Mouse (Mus musculus) neural tube, embryonic 14.5 days (tissue): Measurements from ENCODE around the gene Elp5. TPM values are rescaled to one million over a fixed set of nuclear protein-coding genes. Genes with fewer than 3 reads are reported as not detected.

Experiments
- ATAC-seq: fragments of 200-750 bp; cut with Nextera tagmentation; 2 replicates; pipeline ENCODE4 v1.8.0; 2017; ENCODE audit warnings: low read depth, mild to moderate bottlenecking, moderate TSS enrichment, moderate library complexity
- H3K27ac ChIP-seq: fragments of 300-500 bp; sonication (generic); 2 replicates; pipeline ENCODE4 v1.5.1; 2014; ENCODE audit warnings: low read depth, mild to moderate bottlenecking, control low read depth, low read length, moderate library complexity, mixed read lengths
- H3K27me3 ChIP-seq: fragments of 300-500 bp; sonication (generic); 2 replicates; pipeline ENCODE4 v1.6.1; 2014; ENCODE audit warnings: low read length; ENCODE audit not compliant: control insufficient read depth, insufficient read depth
- H3K36me3 ChIP-seq: fragments of 300-500 bp; sonication (generic); 2 replicates; pipeline ENCODE4 v1.6.1; 2014; ENCODE audit warnings: low read length, mixed read lengths; ENCODE audit not compliant: control insufficient read depth, insufficient read depth
- H3K4me1 ChIP-seq: fragments of 300-500 bp; sonication (generic); 2 replicates; pipeline ENCODE4 v1.6.1; 2014; ENCODE audit warnings: low read length; ENCODE audit not compliant: control insufficient read depth, insufficient read depth
- H3K4me2 ChIP-seq: fragments of 300-500 bp; sonication (generic); 2 replicates; pipeline ENCODE4 v1.6.1; 2014; ENCODE audit warnings: mild to moderate bottlenecking, low read depth, low read length, control low read depth
- H3K4me3 ChIP-seq: fragments of 300-500 bp; sonication (generic); 2 replicates; pipeline ENCODE4 v1.5.1; 2014; ENCODE audit warnings: low read depth, low read length, control low read depth, mixed read lengths
- H3K9ac ChIP-seq: fragments of 300-500 bp; sonication (generic); replicated peaks from 2 replicates; pipeline ENCODE4 v1.6.1; 2014; ENCODE audit warnings: low read depth, mild to moderate bottlenecking, control low read depth, low read length, mixed read lengths
- H3K9me3 ChIP-seq: fragments of 300-500 bp; sonication (generic); 2 replicates; pipeline ENCODE4 v1.6.1; 2016; ENCODE audit warnings: low read length; ENCODE audit not compliant: control insufficient read depth
- WGBS: fragments of 180-500 bp; shearing (Covaris S2); extraction: QIAGEN DNeasy Blood & Tissue Kit; methylation state at CpG from one replicate; pipeline ENCODE4 v1.1.7; 2014; 5-methylcytosine and 5-hydroxymethylcytosine counted together
- polyA plus RNA-seq: library from polyadenylated mRNA; unstranded; fragments of >200 nt; fragmentation: Nextera tagmentation; extraction: Ambion mirVana; gene quantifications from 2 replicates; pipeline ENCODE4 v1.2.1, GENCODE M21; 2014

Gene Elp5
- polyA plus RNA-seq, 1 experiment from 2014 or later, result 175 TPM

DNA sequence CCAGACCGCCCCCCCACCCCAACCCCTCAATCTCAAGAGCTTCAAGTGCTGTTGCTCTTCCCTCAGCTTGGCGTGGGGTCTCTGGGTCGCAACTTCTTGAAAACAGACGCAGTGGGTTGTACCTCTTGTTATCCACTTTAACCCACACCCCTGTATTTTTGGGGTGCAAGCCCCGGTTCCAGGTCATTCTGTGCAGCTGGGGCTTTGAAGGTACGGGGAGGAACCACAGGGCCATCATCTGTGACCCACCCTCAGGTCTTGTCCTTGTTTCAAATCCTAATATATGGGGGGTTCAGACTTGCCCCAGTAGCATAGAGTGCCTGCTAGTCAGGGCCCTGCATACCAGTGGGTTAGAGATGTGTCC is 41.8 kb upstream of the Elp5 start:
- no peak for ATAC-seq
- peak overlapping the region; percentile 39; the same call in 1 of the 2 replicates for H3K27ac ChIP-seq
- peak overlapping the region; percentile 32 for H3K4me3 ChIP-seq
- H3K9ac ChIP-seq, result peak overlapping the region; percentile 42
- H3K27me3 ChIP-seq, result no peaks in the 10 kb centered on the region
- WGBS, result 15% methylated on average over 6 of the region's 6 CpGs
- H3K36me3 ChIP-seq, result no peaks in the 10 kb centered on the region
- H3K4me1 ChIP-seq, result peaks cover 69% of the 10 kb centered on the region
- H3K9me3 ChIP-seq, result no peaks in the 10 kb centered on the region
- H3K4me2 ChIP-seq, result peak overlapping the region; percentile 72

DNA sequence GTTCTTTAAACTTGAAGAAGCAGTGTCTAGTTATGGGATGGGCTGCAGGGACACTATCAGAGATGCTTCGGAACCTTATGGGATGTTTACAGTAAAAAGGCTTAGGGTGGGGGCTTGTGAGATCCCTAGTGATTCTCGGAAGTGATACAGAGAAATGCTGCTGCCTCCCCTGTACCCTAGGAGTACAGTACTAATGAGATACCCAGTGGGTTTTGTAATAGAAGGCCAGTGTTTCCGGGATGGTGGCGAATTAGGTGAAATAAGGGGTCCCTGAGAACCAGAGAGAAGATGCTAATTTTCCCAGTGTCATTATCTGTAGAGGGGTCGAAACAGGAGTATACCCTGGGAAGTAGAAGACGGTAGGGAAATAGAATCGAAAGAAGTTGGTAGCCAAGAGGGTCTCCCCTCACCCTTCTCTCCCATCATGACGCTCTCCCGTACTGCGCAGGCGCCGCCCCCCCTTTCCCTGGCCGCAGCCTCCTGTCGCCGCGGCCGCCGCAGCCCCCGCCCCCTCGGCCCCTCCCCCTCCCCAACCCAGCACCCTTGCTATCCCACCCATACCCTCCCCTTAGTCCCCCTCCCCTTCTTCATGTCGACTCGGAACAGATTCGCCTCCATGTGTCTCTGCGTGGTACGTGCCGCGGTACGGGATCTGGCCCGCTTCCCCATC is 41.3 kb upstream of the Elp5 start:
- H3K4me3 ChIP-seq, result peak overlapping the region; percentile 32
- H3K9ac ChIP-seq, result peak overlapping the region; percentile 42
- 8% methylated on average over 20 of the region's 29 CpGs for WGBS
- no peaks in the 10 kb centered on the region for H3K27me3 ChIP-seq
- H3K27ac ChIP-seq, result peak overlapping the region; percentile 74
- no peak for ATAC-seq
- H3K4me2 ChIP-seq, result peak overlapping the region; percentile 72
- H3K36me3 ChIP-seq, result no peaks in the 10 kb centered on the region
- H3K9me3 ChIP-seq, result no peaks in the 10 kb centered on the region
- peaks cover 67% of the 10 kb centered on the region for H3K4me1 ChIP-seq

DNA sequence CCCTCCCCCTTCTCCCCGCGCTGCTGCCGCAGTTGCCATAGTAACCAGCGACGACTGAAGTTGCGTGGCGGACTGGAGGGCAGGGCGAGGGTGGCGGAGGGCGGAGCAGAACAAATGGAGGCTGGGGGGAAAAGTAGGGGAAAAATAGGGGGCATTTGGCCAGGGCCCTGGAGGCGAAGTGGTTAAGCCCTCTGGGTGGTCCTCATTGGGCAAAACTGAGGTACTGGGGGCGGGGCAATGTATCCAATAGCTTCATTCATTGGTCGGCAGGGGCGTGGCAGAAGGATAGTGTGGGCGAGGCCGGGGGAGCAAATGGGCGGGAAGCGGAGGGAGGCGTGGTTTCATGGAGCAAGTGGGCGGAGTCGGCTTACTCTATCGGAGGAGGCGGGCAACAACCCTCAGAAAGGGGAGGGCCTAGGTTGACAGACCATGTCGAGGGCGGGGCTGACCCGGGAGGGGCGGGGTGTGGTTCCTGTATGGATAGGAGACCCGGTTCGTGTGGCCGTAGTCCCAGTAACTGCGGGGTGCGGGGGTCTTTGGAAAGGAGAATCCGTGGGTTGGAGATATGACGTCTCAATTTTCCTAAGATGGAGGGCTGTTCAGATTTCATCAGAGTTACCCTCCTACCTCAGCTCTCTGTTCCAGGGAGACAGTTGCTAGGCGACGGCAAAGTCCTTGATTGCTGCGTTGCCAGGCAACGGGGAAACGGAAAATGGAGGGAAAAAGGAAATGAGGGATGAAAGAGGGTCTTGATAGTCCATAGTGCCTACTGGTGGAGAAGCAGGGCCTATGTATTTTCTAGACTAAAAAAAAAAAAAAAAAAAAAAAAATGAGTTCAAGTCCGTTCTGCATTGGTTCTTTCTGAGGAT is 39.2 kb upstream of the Elp5 start:
- Histone ChIP-seq H3K4me2 (peak overlapping the region; percentile 94), H3K27me3 (no peaks in the 10 kb centered on the region), H3K9ac (peak overlapping the region; percentile 44), H3K27ac (peak overlapping the region; percentile 95), H3K4me3 (peak overlapping the region; percentile 80), H3K4me1 (peaks cover 53% of the 10 kb centered on the region), H3K9me3 (no peaks in the 10 kb centered on the region), H3K36me3 (no peaks in the 10 kb centered on the region)
- ATAC-seq, result peak; percentile 69
- WGBS, result under 1% methylated on average over 38 of the region's 40 CpGs

DNA sequence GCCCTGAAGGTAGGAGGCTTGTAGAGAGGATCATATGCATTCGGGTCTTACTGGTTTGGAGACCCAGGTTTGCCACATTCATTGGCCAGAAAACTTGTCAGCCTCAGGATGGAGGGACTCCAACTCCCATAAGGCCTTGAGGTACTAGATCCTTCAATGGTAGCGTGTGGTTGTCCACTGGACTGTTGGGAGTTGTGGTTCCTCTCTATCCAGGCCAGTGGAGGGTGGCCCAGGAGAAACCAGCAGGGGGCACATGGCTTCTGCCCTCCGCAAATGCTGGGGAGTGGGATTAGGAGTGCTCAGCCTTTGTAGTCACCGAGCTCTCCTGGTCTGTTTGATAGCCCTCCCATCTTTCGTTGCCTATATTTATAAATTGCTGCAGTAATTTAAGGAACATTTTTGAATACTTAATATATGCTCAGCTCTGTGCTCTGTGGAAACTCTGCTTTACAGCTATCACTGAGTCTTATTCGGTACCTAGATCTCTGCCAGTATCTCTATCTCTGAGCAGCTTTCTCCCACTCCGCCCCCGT is 38.5 kb upstream of the Elp5 start:
- no peaks in the 10 kb centered on the region for H3K36me3 ChIP-seq
- H3K9ac ChIP-seq, result peak overlapping the region; percentile 44
- peak; percentile 78 for ATAC-seq
- H3K4me1 ChIP-seq, result peaks cover 46% of the 10 kb centered on the region
- no peaks in the 10 kb centered on the region for H3K27me3 ChIP-seq
- no peaks in the 10 kb centered on the region for H3K9me3 ChIP-seq
- peak overlapping the region; percentile 95 for H3K27ac ChIP-seq
- H3K4me2 ChIP-seq, result peak overlapping the region; percentile 94
- peak overlapping the region; percentile 80 for H3K4me3 ChIP-seq
- WGBS, result 0% methylated on average over 8 of the region's 8 CpGs

DNA sequence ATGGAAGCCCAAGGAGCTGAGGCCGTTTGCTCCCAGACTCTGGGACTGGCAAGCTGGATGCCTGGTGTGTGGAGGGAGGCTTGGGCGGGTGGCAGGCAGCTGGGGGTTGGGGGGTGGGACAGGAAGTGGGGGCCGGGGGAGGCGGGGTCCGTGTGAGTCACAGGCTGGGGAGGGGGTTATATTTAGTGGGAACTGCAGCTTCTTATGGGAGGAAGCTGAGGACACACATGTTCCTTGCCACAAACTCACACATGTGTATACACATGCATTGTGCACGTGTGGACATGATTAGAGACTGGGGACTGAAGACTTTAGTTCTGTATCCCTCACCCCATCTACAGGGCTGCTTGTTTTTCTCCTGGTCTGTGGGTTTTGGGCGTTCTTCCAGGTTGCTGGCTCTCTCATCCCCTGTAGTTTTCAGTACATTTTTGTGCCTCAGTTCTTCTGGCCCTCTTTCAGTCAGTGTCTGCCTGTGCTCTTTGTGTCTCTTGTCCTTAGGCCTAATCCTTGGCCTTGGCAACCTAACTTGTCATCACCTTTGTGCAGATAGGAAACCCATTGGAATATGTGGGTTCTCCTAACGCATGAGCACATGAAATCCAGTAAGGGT is 37.8 kb upstream of the Elp5 start:
- H3K36me3 ChIP-seq, result no peaks in the 10 kb centered on the region
- H3K4me3 ChIP-seq, result peak overlapping the region; percentile 80
- no peak for ATAC-seq
- peaks cover 43% of the 10 kb centered on the region for H3K4me1 ChIP-seq
- H3K4me2 ChIP-seq, result peak overlapping the region; percentile 94
- H3K27me3 ChIP-seq, result no peaks in the 10 kb centered on the region
- WGBS, result 18% methylated on average over 8 of the region's 8 CpGs
- H3K9ac ChIP-seq, result peak overlapping the region; percentile 83
- no peaks in the 10 kb centered on the region for H3K9me3 ChIP-seq
- peak overlapping the region; percentile 95 for H3K27ac ChIP-seq

DNA sequence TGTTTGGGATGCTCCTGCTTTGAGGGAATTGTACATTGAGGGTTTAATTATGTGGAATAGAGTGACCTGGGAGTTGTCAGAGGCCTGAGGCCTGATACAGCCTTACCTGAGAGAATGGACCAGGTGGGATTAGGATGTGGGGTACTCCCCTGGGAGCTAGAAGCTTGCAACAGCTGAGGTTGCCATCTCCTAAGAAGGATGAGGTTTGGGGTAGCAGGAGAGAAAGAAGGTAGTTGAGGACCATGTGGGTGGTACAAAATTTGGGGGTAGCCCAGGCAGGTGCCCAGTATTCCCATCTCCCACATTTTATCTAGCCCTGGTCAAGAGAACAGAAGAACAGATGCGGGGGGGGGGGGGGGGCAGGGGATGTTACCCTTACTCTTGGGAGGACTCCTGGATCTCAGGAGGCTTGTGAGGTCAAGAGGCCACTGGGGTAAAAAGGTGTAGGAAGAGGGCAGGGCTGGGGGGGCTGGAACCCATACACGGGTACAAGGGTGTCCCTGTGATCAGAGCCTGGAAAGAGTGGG is 37.2 kb upstream of the Elp5 start:
- Histone ChIP-seq H3K4me2 (peak overlapping the region; percentile 94), H3K36me3 (no peaks in the 10 kb centered on the region), H3K4me3 (peak overlapping the region; percentile 80), H3K27me3 (no peaks in the 10 kb centered on the region), H3K27ac (peak overlapping the region; percentile 95), H3K4me1 (peaks cover 44% of the 10 kb centered on the region), H3K9me3 (no peaks in the 10 kb centered on the region), H3K9ac (peak overlapping the region; percentile 83)
- no peak for ATAC-seq
- WGBS, result 16% methylated on average over 2 of the region's 2 CpGs

DNA sequence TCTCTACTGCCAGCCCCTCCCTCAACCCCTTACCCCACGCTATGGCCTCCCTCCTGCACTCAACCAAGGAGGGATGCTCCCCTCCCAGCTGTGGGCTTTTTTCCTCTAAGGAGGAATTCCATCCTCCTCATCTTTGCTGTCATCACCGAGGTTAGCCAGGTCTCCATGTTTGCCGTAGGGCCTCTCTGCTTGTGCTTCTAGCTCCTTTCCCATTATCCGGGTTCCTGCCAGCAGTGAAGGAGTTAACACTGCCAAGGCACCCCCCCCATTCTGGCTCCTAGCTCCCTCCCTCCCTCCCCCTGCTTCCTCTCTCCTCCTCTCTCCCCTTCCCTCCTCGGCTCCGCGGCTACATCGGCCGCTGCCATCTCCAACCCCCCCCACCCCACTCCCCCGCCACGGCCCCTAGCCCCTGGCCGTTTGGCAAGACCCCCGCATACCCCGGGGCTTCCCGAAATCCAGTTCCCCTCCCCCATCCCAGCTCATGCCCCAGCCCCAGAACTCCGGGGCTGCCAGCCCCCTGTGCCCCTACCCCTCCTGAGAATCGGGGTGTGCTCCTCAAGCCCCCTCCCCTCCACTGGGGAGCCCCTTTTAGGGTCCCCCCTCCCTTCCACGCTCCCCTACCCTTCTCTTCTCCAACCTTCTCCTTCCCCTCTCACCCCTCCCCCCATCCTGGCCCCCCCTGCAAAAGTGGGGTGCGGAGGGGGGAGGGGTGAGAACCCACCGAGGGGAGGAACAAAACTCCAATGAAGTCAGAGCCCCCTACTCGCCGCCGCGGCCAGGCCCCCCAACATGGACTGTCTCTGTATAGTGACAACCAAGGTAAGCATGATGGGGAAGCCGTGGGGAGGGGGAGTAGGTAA is 36.0 kb upstream of the Elp5 start:
- Histone ChIP-seq H3K9ac (peak overlapping the region; percentile 83), H3K9me3 (no peaks in the 10 kb centered on the region), H3K36me3 (peaks cover 1% of the 10 kb centered on the region; the same call in 1 of the 2 replicates), H3K4me1 (peaks cover 35% of the 10 kb centered on the region), H3K4me2 (peak overlapping the region; percentile 94), H3K27ac (peak overlapping the region; percentile 95), H3K27me3 (no peaks in the 10 kb centered on the region), H3K4me3 (peak overlapping the region; percentile 80)
- 2% methylated on average over 23 of the region's 25 CpGs for WGBS
- no peak for ATAC-seq

DNA sequence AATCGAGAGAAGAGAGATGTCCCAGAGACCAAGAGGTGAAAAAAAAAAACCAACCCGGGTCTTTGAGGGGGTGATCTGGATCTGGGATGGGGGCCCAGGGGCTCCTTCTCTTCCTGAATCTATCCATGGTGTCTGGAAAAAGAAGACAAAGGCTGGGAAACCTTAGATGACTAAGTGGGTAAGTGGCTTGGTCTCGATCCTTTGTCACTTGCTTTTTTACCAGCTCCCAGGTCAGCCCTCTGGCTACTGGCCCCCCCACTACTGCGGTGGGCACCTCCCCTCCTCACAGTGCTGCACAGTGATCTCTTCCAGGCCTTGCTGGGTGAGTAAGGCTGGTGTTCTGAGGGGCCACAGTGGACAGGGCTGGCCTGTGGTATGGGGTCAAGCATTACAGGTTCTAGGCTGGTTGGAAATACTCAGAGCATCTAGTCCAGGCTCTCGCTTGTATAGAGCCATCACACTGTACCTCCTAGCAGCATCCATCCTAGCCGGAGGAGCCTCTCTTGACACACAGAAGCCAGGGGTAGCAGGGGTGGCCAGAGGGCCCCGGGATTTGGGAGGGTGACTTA is 35.0 kb upstream of the Elp5 start:
- Histone ChIP-seq H3K27me3 (no peaks in the 10 kb centered on the region), H3K4me3 (no peak overlapping the region), H3K9me3 (no peaks in the 10 kb centered on the region), H3K9ac (peak overlapping the region; percentile 83; the same call in 1 of the 2 replicates), H3K4me2 (peak overlapping the region; percentile 94), H3K27ac (peak overlapping the region; percentile 22; the same call in 1 of the 2 replicates), H3K4me1 (peaks cover 30% of the 10 kb centered on the region), H3K36me3 (peaks cover 4% of the 10 kb centered on the region; the same call in 1 of the 2 replicates)
- ATAC-seq, result no peak
- 54% methylated on average over 7 of the region's 7 CpGs for WGBS
